Mouse (Mus musculus): ENCODE results near the gene Hspb8. TPM values are rescaled to one million over a fixed set of nuclear protein-coding genes. Genes with fewer than 3 reads are reported as not detected.

Hspb8 gene
- polyA plus RNA-seq, 1 experiment from 2014 or later, result 5.4 TPM

GRCm38 (mm10) chr5:116405934-116406333, 16.7 kb downstream of the Hspb8 start:
- peaks cover 22% of the 10 kb centered on the region for H3K4me1 ChIP-seq (ENCODE audit: control insufficient read depth, insufficient read depth, low read length)
- H3K27ac ChIP-seq (ENCODE audit: low read depth, low read length), result no peak overlapping the region
- H3K4me2 ChIP-seq (ENCODE audit: low read length), result no peak overlapping the region
- no peak for DNase-seq (ENCODE audit: low spot score)
- no peaks in the 10 kb centered on the region for H3K9me3 ChIP-seq (replicated peaks; ENCODE audit: control insufficient read depth, low read length)
- H3K27me3 ChIP-seq (replicated peaks; ENCODE audit: control insufficient read depth, insufficient read depth, low read length), result no peaks in the 10 kb centered on the region
- no peak overlapping the region for H3K4me3 ChIP-seq (ENCODE audit: low read depth, low read length)
- no peak overlapping the region for H3K9ac ChIP-seq (ENCODE audit: low read length)
- WGBS, result 95% methylated on average over 1 of the region's 1 CpGs
- ATAC-seq, result no peak
- H3K36me3 ChIP-seq (ENCODE audit: control insufficient read depth, insufficient read depth, low read length), result no peaks in the 10 kb centered on the region

- ATAC-seq (no peak), DNase-seq (ENCODE audit: low spot score) (no peak)
- no peak overlapping the region for H3K27ac ChIP-seq (ENCODE audit: low read depth, low read length)
- H3K4me2 ChIP-seq (ENCODE audit: low read length), result no peak overlapping the region
- peaks cover 7% of the 10 kb centered on the region for H3K4me1 ChIP-seq (ENCODE audit: control insufficient read depth, insufficient read depth, low read length)
- H3K4me3 ChIP-seq (ENCODE audit: low read depth, low read length), result no peak overlapping the region
- H3K27me3 ChIP-seq (replicated peaks; ENCODE audit: control insufficient read depth, insufficient read depth, low read length), result no peaks in the 10 kb centered on the region
- H3K9ac ChIP-seq (ENCODE audit: low read length), result no peak overlapping the region
- no peaks in the 10 kb centered on the region for H3K9me3 ChIP-seq (replicated peaks; ENCODE audit: control insufficient read depth, low read length)
- H3K36me3 ChIP-seq (ENCODE audit: control insufficient read depth, insufficient read depth, low read length), result no peaks in the 10 kb centered on the region
- 93% methylated on average over 2 of the region's 2 CpGs for WGBS
Measured at GRCm38 (mm10) chr5:116404063-116404462, 18.6 kb downstream of the Hspb8 start.

- no peak overlapping the region for H3K27ac ChIP-seq (ENCODE audit: low read depth, low read length)
- 66% methylated on average over 3 of the region's 3 CpGs for WGBS
Measured at GRCm38 (mm10) chr5:116400801-116401200, 21.9 kb downstream of the Hspb8 start.

GRCm38 (mm10) chr5:116400042-116400730, 22.5 kb downstream of the Hspb8 start:
- 84% methylated on average over 8 of the region's 8 CpGs for WGBS

More at GRCm38 (mm10) chr5:116400801-116401200, 21.9 kb downstream of the Hspb8 start:
- no peak overlapping the region for H3K9ac ChIP-seq (ENCODE audit: low read length)
- no peak overlapping the region for H3K4me2 ChIP-seq (ENCODE audit: low read length)
- H3K36me3 ChIP-seq (ENCODE audit: control insufficient read depth, insufficient read depth, low read length), result no peaks in the 10 kb centered on the region
- H3K4me3 ChIP-seq (ENCODE audit: low read depth, low read length), result no peak overlapping the region
- ATAC-seq (no peak), DNase-seq (ENCODE audit: low spot score) (no peak)
- no peaks in the 10 kb centered on the region for H3K4me1 ChIP-seq (ENCODE audit: control insufficient read depth, insufficient read depth, low read length)
- no peaks in the 10 kb centered on the region for H3K27me3 ChIP-seq (replicated peaks; ENCODE audit: control insufficient read depth, insufficient read depth, low read length)
- H3K9me3 ChIP-seq (replicated peaks; ENCODE audit: control insufficient read depth, low read length), result no peaks in the 10 kb centered on the region

GRCm38 (mm10) chr5:116396104-116396503, 26.6 kb downstream of the Hspb8 start:
- H3K4me1 ChIP-seq (ENCODE audit: control insufficient read depth, insufficient read depth, low read length), result no peaks in the 10 kb centered on the region
- no peaks in the 10 kb centered on the region for H3K36me3 ChIP-seq (ENCODE audit: control insufficient read depth, insufficient read depth, low read length)
- H3K27ac ChIP-seq (ENCODE audit: low read depth, low read length), result no peak overlapping the region
- no peak overlapping the region for H3K4me3 ChIP-seq (ENCODE audit: low read depth, low read length)
- DNase-seq (ENCODE audit: low spot score) (no peak), ATAC-seq (no peak)
- no peaks in the 10 kb centered on the region for H3K27me3 ChIP-seq (replicated peaks; ENCODE audit: control insufficient read depth, insufficient read depth, low read length)
- H3K4me2 ChIP-seq (ENCODE audit: low read length), result no peak overlapping the region
- H3K9me3 ChIP-seq (replicated peaks; ENCODE audit: control insufficient read depth, low read length), result no peaks in the 10 kb centered on the region
- 88% methylated on average over 5 of the region's 5 CpGs for WGBS
- H3K9ac ChIP-seq (ENCODE audit: low read length), result no peak overlapping the region

More at GRCm38 (mm10) chr5:116400042-116400730, 22.5 kb downstream of the Hspb8 start:
- no peaks in the 10 kb centered on the region for H3K36me3 ChIP-seq (ENCODE audit: control insufficient read depth, insufficient read depth, low read length)
- H3K9ac ChIP-seq (ENCODE audit: low read length), result no peak overlapping the region
- H3K4me2 ChIP-seq (ENCODE audit: low read length), result no peak overlapping the region
- no peak for ATAC-seq
- no peak overlapping the region for H3K27ac ChIP-seq (ENCODE audit: low read depth, low read length)
- H3K4me3 ChIP-seq (ENCODE audit: low read depth, low read length), result no peak overlapping the region
- H3K4me1 ChIP-seq (ENCODE audit: control insufficient read depth, insufficient read depth, low read length), result no peaks in the 10 kb centered on the region
- no peaks in the 10 kb centered on the region for H3K9me3 ChIP-seq (replicated peaks; ENCODE audit: control insufficient read depth, low read length)
- no peaks in the 10 kb centered on the region for H3K27me3 ChIP-seq (replicated peaks; ENCODE audit: control insufficient read depth, insufficient read depth, low read length)
- no peak for DNase-seq (ENCODE audit: low spot score)

GRCm38 (mm10) chr5:116392603-116393002, 30.1 kb downstream of the Hspb8 start:
- WGBS, result 84% methylated on average over 9 of the region's 9 CpGs
- H3K4me1 ChIP-seq (ENCODE audit: control insufficient read depth, insufficient read depth, low read length), result peaks cover 5% of the 10 kb centered on the region; the same call in 1 of the 2 replicates
- H3K4me3 ChIP-seq (ENCODE audit: low read depth, low read length), result no peak overlapping the region
- H3K27me3 ChIP-seq (replicated peaks; ENCODE audit: control insufficient read depth, insufficient read depth, low read length), result no peaks in the 10 kb centered on the region
- H3K27ac ChIP-seq (ENCODE audit: low read depth, low read length), result no peak overlapping the region
- no peaks in the 10 kb centered on the region for H3K36me3 ChIP-seq (ENCODE audit: control insufficient read depth, insufficient read depth, low read length)
- no peak for ATAC-seq
- H3K9ac ChIP-seq (ENCODE audit: low read length), result no peak overlapping the region
- DNase-seq (ENCODE audit: low spot score), result no peak
- H3K9me3 ChIP-seq (replicated peaks; ENCODE audit: control insufficient read depth, low read length), result no peaks in the 10 kb centered on the region
- H3K4me2 ChIP-seq (ENCODE audit: low read length), result no peak overlapping the region

- H3K27ac ChIP-seq (ENCODE audit: low read depth, low read length), result no peak overlapping the region
- WGBS, result 56% methylated on average over 15 of the region's 15 CpGs
- H3K4me2 ChIP-seq (ENCODE audit: low read length), result no peak overlapping the region
- peaks cover 5% of the 10 kb centered on the region; the same call in 1 of the 2 replicates for H3K4me1 ChIP-seq (ENCODE audit: control insufficient read depth, insufficient read depth, low read length)
- peak; percentile 71; the same call in 1 of the 2 replicates for ATAC-seq
- H3K9ac ChIP-seq (ENCODE audit: low read length), result no peak overlapping the region
- H3K4me3 ChIP-seq (ENCODE audit: low read depth, low read length), result no peak overlapping the region
- H3K27me3 ChIP-seq (replicated peaks; ENCODE audit: control insufficient read depth, insufficient read depth, low read length), result no peaks in the 10 kb centered on the region
- DNase-seq (ENCODE audit: low spot score), result peak; percentile 81
- no peaks in the 10 kb centered on the region for H3K9me3 ChIP-seq (replicated peaks; ENCODE audit: control insufficient read depth, low read length)
- no peaks in the 10 kb centered on the region for H3K36me3 ChIP-seq (ENCODE audit: control insufficient read depth, insufficient read depth, low read length)
Measured at GRCm38 (mm10) chr5:116389856-116390542, 32.7 kb downstream of the Hspb8 start.

- Histone ChIP-seq H3K4me2 (ENCODE audit: low read length) (no peak overlapping the region), H3K9ac (ENCODE audit: low read length) (no peak overlapping the region), H3K36me3 (ENCODE audit: control insufficient read depth, insufficient read depth, low read length) (no peaks in the 10 kb centered on the region), H3K27me3 (replicated peaks; ENCODE audit: control insufficient read depth, insufficient read depth, low read length) (no peaks in the 10 kb centered on the region), H3K4me3 (ENCODE audit: low read depth, low read length) (no peak overlapping the region), H3K4me1 (ENCODE audit: control insufficient read depth, insufficient read depth, low read length) (peaks cover 5% of the 10 kb centered on the region; the same call in 1 of the 2 replicates), H3K27ac (ENCODE audit: low read depth, low read length) (no peak overlapping the region), H3K9me3 (replicated peaks; ENCODE audit: control insufficient read depth, low read length) (no peaks in the 10 kb centered on the region)
- ATAC-seq (no peak), DNase-seq (ENCODE audit: low spot score) (no peak)
- 73% methylated on average over 4 of the region's 4 CpGs for WGBS
Measured at GRCm38 (mm10) chr5:116389321-116389720, 33.3 kb downstream of the Hspb8 start.
